Mouse (Mus musculus): ENCODE data around the gene Fhdc1.

DNA sequence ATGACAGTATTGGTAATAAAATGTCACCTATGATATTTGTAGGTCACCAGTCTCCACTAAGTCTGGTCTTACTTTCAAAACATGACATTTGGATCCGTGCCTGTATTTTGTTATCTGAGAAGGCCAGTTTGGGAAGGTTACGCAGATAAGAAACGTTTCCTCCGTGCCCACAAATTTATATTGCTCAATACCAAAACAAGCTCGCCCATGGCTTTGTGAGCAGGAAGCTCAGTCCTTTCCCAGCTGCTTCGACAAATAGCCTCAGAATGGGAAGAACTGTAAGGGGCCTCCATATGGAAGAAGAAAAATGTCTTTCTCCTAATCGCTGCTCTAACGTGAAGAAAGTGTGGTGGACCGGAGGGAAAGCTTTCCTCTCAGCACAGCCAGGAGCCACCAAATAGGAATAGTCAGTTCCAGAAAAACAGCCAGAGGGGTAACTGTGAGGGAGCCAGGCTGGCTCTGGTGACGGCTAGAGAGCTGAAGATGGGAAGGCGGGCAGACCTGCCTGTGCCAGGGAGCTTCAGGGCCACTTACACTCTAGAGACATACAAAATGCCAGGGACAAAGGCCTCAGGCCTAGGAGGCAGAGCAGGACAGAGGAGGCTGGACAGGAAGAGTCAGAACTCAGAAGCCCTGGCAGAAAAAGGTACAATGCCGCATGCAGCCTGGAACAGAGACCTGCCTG lies 24.4 kb downstream of the Fhdc1 start:
- TF ChIP-seq TAL1 (IDR thresholded peaks at IDR 0.05; ENCODE audit: low read length), result peak; percentile 75
- TF ChIP-seq GATA1 (IDR thresholded peaks at IDR 0.05; ENCODE audit: low read length), result peak; percentile 93
